Mouse (Mus musculus): ENCODE results near the gene Clip3. TPM values are rescaled to one million over a fixed set of nuclear protein-coding genes. Genes with fewer than 3 reads are reported as not detected.

Clip3 gene
- total and polyA plus RNA-seq, 2 experiments from 2014 or later = 140 to 144 TPM

DNA sequence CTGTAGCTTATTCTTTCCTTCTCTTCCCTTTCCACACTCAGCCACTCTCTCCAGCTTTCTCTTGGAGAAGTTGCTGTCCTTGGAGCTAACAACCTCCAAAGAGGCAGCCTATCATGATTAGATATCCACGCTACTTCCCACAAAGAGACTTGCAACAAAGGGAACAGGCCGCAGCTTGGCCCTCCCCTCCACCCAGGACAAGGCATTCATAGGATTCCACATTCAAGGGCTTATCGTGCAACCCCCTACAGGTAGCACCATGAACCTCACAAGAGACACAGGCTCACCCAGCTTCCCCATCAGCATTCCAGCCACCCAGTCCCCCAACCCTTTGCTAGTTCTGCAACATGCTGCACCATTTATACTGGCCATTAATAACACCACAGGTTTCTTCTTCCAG, 24.7 kb upstream of the Clip3 start:
- H3K4me1 ChIP-seq (ENCODE audit: insufficient read depth, low read length) = no peaks in the 10 kb centered on the region
- WGBS = 76% methylated on average over 3 of the region's 3 CpGs
- no peak overlapping the region for H3K27ac ChIP-seq (ENCODE audit: low read depth, low read length)
- H3K36me3 ChIP-seq (ENCODE audit: insufficient read depth, low read length) = no peaks in the 10 kb centered on the region
- no peaks in the 10 kb centered on the region for H3K27me3 ChIP-seq (ENCODE audit: insufficient read depth, low read length)
- no peak overlapping the region for H3K4me3 ChIP-seq (ENCODE audit: low read depth, low read length)
- ATAC-seq (ENCODE audit: low FRiP score) (no peak), DNase-seq (ENCODE audit: low spot score) (no peak)
- no peak overlapping the region for H3K4me2 ChIP-seq (ENCODE audit: low read depth, low read length, poor library complexity, severe bottlenecking)
- TF ChIP-seq CTCF (IDR thresholded peaks at IDR 0.05) = no peak
- H3K9ac ChIP-seq (replicated peaks; ENCODE audit: low read length, poor library complexity, severe bottlenecking) = no peak overlapping the region
- no peaks in the 10 kb centered on the region for H3K9me3 ChIP-seq (ENCODE audit: low read length)

DNA sequence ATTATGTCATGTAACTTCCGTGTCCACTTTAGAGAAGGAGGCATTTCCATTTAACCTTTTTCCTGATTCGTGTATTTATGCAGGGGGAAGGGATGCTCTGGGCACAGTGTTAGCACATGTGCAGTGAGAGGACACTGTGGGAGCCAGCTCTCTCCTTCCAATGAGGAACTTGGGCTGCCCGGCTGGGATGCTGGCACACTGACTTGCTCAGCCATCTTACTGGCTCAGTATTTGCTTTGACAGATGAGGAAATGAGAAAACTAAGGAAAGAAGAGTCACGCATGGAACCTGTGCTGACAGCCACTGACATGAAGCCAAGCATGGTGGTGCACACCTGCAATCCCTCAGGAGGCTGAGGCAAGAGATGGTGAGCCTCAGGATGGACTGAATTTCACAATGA, 21.9 kb upstream of the Clip3 start:
- no peaks in the 10 kb centered on the region for H3K9me3 ChIP-seq (ENCODE audit: low read length)
- WGBS = 86% methylated on average over 4 of the region's 4 CpGs
- DNase-seq (ENCODE audit: low spot score) (no peak), ATAC-seq (ENCODE audit: low FRiP score) (no peak)
- H3K27ac ChIP-seq (ENCODE audit: low read depth, low read length) = no peak overlapping the region
- H3K9ac ChIP-seq (replicated peaks; ENCODE audit: low read length, poor library complexity, severe bottlenecking) = no peak overlapping the region
- H3K36me3 ChIP-seq (ENCODE audit: insufficient read depth, low read length) = no peaks in the 10 kb centered on the region
- no peak overlapping the region for H3K4me3 ChIP-seq (ENCODE audit: low read depth, low read length)
- no peak overlapping the region for H3K4me2 ChIP-seq (ENCODE audit: low read depth, low read length, poor library complexity, severe bottlenecking)
- no peaks in the 10 kb centered on the region for H3K4me1 ChIP-seq (ENCODE audit: insufficient read depth, low read length)
- no peak for TF ChIP-seq CTCF (IDR thresholded peaks at IDR 0.05)
- no peaks in the 10 kb centered on the region for H3K27me3 ChIP-seq (ENCODE audit: insufficient read depth, low read length)

DNA sequence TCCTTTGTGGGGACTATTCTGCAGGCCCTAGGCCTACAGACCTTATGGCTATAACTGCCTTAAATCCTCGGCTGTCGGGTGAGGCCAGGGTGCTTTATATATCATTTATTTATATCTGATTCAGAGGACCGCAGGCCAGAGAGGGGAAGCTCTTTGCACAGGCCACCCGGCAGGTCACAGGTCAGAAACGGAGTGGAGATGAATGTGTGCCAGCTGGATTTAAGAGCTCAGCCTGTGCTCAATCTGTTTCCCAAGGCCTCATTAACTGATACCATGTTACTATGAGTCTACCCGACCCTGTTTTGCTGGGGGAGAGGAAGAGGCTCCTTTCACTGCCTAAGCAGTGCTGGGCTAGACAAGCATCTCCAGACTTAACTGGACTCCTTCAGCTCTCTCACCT, 17.1 kb upstream of the Clip3 start:
- Histone ChIP-seq H3K27ac (ENCODE audit: low read depth, low read length) (no peak overlapping the region), H3K27me3 (ENCODE audit: insufficient read depth, low read length) (no peaks in the 10 kb centered on the region), H3K9ac (replicated peaks; ENCODE audit: low read length, poor library complexity, severe bottlenecking) (no peak overlapping the region), H3K4me1 (ENCODE audit: insufficient read depth, low read length) (no peaks in the 10 kb centered on the region), H3K9me3 (ENCODE audit: low read length) (no peaks in the 10 kb centered on the region), H3K4me2 (ENCODE audit: low read depth, low read length, poor library complexity, severe bottlenecking) (no peak overlapping the region), H3K4me3 (ENCODE audit: low read depth, low read length) (no peak overlapping the region), H3K36me3 (ENCODE audit: insufficient read depth, low read length) (no peaks in the 10 kb centered on the region)
- ATAC-seq (ENCODE audit: low FRiP score) (no peak), DNase-seq (ENCODE audit: low spot score) (no peak)
- no peak for TF ChIP-seq CTCF (IDR thresholded peaks at IDR 0.05)
- 83% methylated on average over 6 of the region's 6 CpGs for WGBS

DNA sequence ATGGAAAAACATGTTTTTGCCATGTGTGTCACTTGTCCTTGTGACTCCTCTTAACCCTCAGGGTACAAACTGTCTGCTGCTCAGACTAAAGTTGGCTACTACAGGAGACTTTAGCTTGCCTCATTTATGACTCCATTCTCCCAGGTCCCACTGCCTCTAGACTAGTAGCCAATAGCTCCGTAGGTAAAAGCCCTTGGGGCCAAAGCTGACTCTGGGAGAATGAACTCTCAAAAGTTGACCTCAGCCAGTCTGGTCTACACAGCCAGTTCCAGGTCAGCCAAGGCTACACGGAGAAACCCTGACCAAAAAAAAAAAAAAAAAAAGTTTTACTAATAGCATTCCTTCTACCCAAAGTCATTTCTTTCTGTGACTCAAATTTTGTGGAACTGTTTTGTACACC, 12.6 kb upstream of the Clip3 start:
- TF ChIP-seq CTCF (IDR thresholded peaks at IDR 0.05) = no peak
- Histone ChIP-seq H3K4me2 (ENCODE audit: low read depth, low read length, poor library complexity, severe bottlenecking) (no peak overlapping the region), H3K36me3 (ENCODE audit: insufficient read depth, low read length) (no peaks in the 10 kb centered on the region), H3K9me3 (ENCODE audit: low read length) (no peaks in the 10 kb centered on the region), H3K9ac (replicated peaks; ENCODE audit: low read length, poor library complexity, severe bottlenecking) (no peak overlapping the region), H3K27ac (ENCODE audit: low read depth, low read length) (no peak overlapping the region), H3K4me1 (ENCODE audit: insufficient read depth, low read length) (0 out of 2 replicates have a peak, but pooled peaks cover 2% of the 10 kb centered on the region), H3K4me3 (ENCODE audit: low read depth, low read length) (no peak overlapping the region), H3K27me3 (ENCODE audit: insufficient read depth, low read length) (no peaks in the 10 kb centered on the region)
- 54% methylated on average over 2 of the region's 2 CpGs for WGBS
- no peak for DNase-seq (ENCODE audit: low spot score)
- ATAC-seq (ENCODE audit: low FRiP score) = no peak

DNA sequence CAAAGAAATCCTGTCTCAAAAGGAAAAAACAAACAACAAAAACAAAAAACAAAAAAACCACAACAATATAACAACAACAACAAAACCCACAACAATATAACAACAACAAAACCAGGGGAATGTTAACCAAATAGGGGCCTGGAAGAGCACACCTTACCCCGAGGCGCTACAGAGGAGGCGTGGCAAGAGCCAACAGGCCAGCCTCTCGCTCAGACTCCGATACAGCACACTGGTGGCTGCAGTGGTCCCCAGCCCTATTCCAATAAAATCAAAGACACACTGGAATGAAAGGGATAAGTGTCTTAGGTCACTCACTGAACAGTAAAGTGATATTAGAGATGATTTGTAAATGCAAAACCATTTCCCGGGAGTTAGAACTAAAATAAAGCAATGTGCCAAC, 12.0 kb upstream of the Clip3 start:
- ATAC-seq (ENCODE audit: low FRiP score) = no peak

DNA sequence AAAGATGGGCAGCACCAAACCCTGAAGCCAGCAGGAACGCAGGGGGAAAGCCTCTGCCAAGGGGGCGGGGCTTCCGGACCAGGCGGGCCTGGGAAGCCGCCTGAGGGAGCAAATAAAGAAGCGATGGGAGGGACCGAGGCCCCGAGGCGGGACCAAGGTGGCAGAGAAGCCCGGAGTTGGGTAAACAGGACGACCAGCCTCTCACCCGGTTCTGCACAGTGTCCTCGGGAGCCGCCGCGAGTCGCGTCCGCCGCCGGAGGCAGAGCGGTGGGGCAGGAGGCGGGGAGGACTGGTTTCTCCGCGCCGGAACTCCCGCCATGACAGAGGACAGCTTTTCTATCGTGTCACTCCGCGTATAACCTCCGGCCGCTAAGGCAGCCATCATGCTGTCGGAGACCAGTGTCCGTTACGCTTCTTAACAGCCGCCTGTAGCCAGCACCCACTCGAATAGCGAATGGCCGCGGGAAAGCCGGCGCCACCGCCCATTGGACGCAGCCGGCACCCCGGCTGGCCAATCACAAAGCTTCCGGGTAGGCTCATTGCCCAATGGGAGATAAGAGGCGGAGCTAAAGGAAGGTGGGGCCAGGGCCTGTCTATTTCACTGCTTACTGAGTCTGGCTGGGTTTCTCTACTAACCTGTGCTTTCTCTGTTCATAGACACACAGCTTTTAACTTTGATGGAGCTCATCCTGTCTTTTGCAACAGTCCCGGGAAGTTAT, 11.4 kb upstream of the Clip3 start, which contains the start of the genes Thap8 and Wdr62:
TSS of gene Thap8 (plus strand) at position 144 of the 719 bp plus-strand sequence.
TSS of gene Wdr62 (minus strand) at position 469 of the 719 bp plus-strand sequence.
- Histone ChIP-seq H3K9me3 (ENCODE audit: low read length) (no peaks in the 10 kb centered on the region), H3K9ac (replicated peaks; ENCODE audit: low read length, poor library complexity, severe bottlenecking) (peak within 1 kb of the TSS; percentile 61), H3K27me3 (ENCODE audit: insufficient read depth, low read length) (no peaks in the 10 kb centered on the region), H3K36me3 (ENCODE audit: insufficient read depth, low read length) (no peaks in the 10 kb centered on the region), H3K27ac (ENCODE audit: low read depth, low read length) (peak within 1 kb of the TSS; percentile 98), H3K4me3 (ENCODE audit: low read depth, low read length) (peak within 1 kb of the TSS; percentile 65), H3K4me1 (ENCODE audit: insufficient read depth, low read length) (0 out of 2 replicates have a peak, but pooled peaks cover 2% of the 10 kb centered on the region), H3K4me2 (ENCODE audit: low read depth, low read length, poor library complexity, severe bottlenecking) (peak within 1 kb of the TSS; percentile 91)
- WGBS = under 1% methylated on average over 49 of the region's 49 CpGs
- no peak for TF ChIP-seq CTCF (IDR thresholded peaks at IDR 0.05)
- DNase-seq (ENCODE audit: low spot score) (peak; percentile 97), ATAC-seq (ENCODE audit: low FRiP score) (peak; percentile 95)

More for the DNA sequence above, 12.0 kb upstream of the Clip3 start:
- no peak for TF ChIP-seq CTCF (IDR thresholded peaks at IDR 0.05)
- Histone ChIP-seq H3K9me3 (ENCODE audit: low read length) (no peaks in the 10 kb centered on the region), H3K36me3 (ENCODE audit: insufficient read depth, low read length) (no peaks in the 10 kb centered on the region), H3K4me1 (ENCODE audit: insufficient read depth, low read length) (0 out of 2 replicates have a peak, but pooled peaks cover 2% of the 10 kb centered on the region), H3K4me2 (ENCODE audit: low read depth, low read length, poor library complexity, severe bottlenecking) (peak overlapping the region; percentile 91), H3K27ac (ENCODE audit: low read depth, low read length) (no peak overlapping the region), H3K27me3 (ENCODE audit: insufficient read depth, low read length) (no peaks in the 10 kb centered on the region), H3K4me3 (ENCODE audit: low read depth, low read length) (peak overlapping the region; percentile 65), H3K9ac (replicated peaks; ENCODE audit: low read length, poor library complexity, severe bottlenecking) (no peak overlapping the region)
- no peak for DNase-seq (ENCODE audit: low spot score)
- WGBS = under 1% methylated on average over 6 of the region's 6 CpGs

Measured in midbrain, postnatal 0 days (tissue).